Mouse (Mus musculus) kidney, postnatal 36 days (tissue): ENCODE results near the gene Kctd10.

Experiments
- DNase-seq, 2 experiments: peaks; one replicate each; pipeline ENCODE4 v3.0.0; 2021 to 2022; ENCODE audit warnings: mixed read lengths in 2 of 2

The Kctd10 gene

DNA sequence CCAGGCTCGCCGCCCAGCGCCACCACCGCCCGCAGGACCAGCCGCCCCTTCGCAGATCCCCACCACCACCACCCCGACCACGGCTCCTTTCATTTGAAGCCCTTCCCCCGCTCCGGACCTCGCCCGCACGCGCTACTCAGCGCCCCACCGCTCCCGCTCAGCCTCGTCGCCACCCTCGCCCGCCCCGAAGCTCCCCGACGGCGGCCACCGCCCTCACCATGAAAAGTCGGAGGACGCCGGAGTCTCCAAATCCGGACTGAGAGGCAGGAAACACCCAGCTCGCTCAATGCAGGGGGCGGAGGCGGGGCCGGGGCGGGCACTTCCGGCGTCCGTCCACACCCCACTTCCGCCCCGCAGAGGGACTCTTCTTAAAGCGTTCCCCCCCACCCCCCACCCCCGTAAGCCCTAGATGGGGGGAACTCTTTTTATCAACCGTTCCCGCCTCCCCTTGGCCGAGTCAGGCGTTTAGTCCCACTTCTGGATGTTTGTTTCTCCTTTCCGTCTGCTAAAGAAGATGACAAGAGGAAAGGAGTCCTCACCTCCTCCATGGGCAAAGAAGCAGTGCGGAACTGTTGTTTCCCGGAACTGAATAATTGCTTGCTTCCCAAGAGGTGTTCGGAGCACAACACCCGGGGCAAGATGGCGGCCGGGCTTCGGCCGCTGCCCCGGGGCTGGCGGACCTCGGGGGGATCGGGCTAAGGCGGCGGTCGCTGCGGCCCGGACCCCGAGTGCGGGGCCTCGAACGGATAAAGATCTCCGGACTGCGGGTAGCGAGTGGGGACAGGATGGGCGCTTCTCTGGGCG, at the start of gene Kctd10, which contains the start of gene Ube3b:
Gene Kctd10, minus strand, starts transcription at position 300 of the 804 bp plus-strand sequence.
Gene Ube3b, plus strand, starts transcription at position 399 of the 804 bp plus-strand sequence.
- peak; percentile 85 to 90 for DNase-seq

DNA sequence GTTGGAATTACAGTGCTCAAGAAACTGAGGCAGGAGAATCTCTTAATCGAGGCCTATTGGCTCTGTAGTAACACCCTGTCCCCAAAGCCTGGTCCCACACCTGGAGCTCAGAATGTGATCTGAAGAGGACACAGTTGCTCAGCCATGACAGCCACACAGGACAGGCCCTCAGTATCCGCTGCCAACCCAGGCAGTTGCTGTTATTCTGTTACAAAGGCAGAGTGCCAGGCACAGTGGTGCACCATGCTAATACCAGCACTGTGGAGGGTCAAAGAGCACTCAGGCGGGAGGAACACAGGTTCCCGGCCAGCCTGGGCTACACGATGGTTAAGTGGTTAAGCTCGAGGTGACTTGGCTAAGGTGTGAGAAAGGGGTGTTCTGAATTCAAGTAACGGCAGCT, 49.5 kb upstream of the Kctd10 start:
- DNase-seq, result peak; percentile 66 to 67

DNA sequence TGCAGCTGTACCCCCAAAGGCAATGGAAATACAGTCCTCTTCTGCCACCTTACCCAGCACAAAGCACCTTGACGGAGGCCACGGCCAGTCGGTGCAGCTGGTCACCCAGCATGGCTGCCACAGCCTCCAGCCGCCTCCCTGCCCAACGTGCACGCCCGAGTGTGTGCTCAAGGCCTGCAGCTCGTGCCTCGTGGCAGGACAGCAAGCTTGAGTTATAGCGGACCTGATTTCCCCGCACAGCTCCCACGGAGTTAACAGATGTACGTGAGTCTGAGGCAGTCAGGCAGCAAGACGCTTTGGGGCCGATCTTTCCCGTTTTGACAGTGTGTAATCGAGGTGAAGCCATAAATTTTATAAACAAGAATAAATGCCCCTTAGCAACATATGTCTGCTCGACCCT, 48.3 kb upstream of the Kctd10 start:
- DNase-seq, result no peak

DNA sequence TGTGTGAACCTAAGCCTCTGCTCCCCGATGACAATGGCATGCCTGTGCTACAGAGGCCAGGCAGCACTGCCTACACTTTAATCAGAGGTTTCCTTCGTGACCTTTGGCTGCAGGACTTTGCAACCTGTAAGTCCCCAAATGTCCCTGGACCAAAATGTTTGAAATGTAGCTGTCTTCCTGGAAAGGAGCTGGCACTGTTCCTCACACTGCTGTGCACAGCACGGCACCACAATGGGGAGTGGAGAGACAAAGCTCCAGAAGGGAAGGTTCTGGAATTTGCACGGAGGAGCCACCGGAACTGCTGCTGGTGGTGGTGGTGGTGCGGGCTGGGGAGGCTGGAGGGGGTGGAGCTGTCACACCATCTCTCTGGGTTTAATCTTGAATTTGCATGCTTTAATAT, 46.4 kb upstream of the Kctd10 start:
- peak in 1 of 2 experiments; percentile 27 for DNase-seq

DNA sequence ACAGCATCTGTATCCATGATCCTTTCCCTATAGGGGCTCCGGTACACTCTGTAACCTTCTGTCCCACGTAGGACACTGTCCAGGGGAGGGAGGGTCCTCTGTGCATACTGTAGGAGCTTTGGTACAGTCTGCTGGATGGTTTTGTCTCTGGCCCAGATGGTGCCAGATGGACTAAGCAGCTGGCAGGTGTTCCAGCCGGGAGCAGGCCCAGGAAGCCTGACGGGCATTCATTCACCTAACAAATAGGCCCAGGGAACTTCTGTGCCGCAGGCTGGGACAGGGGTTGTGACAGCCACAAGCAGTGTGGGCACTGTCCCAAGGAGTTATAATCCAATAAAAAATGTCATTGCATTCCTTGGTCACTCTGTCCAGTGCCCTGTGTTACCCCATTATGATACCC, 43.7 kb upstream of the Kctd10 start:
- DNase-seq, result no peak

DNA sequence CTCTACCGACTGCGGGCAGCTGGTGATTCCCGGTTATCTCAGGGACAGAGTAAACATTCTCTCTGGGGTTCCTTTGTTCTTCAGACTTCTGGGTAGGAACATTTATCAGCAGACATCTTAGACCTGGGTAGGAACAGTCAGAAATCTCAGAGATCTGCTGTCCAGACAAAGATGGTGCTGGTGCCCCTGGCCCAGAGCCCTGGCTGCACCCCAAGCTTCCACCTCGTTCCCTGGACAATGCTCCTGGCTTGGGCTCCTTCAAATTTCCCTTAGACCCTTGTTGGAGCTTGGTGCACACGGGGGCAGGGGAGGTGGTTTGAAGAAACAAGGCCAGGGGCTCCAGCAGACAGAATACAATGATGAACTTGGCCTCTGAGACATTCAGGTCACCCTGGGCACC, 42.3 kb upstream of the Kctd10 start:
- no peak for DNase-seq

DNA sequence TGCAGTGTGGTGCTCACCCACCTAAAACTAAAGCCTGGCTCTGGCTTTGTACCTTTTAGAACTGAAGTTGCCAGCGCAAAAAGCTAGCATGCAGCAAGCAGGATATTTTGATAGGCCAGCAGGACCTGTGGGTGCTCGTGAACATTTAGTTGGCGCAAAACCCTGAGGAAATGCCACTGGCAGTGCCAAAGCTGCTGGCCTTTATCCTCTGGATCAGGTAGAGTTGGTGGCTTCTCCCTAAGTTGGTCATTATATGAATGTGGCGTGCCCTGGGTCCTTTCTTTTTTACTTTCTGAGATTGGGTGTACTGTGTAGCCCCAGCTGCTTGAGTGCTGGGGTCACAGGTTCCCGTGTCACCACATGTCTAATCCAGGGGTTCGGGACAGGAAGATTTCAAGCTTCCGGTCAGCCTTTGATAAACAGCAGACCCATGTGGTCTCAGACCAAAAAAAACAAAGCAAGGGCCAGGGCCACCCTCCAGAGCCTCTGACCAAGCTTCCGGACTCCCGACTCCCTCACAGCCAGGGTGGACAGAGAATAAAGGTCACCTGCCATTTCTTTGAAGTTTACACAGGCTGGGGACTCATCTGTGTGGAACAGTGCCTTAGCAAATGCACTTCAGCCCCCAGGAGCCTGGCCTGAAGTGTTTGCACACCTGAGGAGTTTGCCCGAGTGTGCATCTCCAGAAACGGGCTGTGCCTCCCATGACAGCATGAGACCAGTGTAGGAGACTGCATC, 41.4 kb upstream of the Kctd10 start:
- DNase-seq, result peak in 1 of 2 experiments; percentile 34

DNA sequence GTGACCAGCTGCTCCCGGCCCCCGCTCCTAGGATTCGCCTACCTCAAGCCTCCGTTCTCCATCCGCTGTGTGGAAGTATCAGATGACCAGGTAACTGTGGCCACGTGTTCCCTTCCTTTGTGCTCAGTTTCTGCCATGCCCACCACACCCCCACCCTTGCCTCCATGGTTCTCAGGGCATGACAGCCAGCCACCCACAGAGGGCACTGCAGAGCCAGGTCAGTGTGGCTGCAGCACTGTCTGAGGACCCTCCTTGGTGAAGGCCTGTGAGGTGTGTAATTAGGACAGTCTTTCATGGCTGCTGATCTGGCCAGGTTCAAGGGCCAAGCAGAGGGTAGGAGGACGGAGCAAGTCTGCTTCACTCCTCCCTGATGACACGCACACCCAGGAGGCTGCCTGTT, 38.2 kb upstream of the Kctd10 start:
- peak in 1 of 2 experiments; percentile 48 for DNase-seq

DNA sequence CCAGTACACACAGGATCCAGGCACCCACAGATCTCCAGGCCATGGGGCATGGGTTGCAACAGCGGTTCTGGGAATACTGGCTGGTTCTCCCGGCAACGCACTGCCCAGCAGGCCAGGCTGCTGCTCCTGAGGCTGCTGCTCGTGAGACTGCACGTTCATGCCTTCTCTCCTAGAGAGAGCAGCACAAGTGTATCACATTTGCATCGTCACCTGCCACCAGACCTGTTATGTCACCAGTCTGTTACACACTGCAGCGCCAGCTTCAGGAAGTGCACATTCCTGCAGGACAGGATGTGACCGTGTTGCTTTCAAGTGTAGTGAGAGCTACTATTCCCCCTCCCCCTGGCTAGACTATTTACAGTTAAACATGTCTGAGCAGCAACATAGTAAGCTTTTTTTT, 36.5 kb upstream of the Kctd10 start:
- DNase-seq, result no peak

DNA sequence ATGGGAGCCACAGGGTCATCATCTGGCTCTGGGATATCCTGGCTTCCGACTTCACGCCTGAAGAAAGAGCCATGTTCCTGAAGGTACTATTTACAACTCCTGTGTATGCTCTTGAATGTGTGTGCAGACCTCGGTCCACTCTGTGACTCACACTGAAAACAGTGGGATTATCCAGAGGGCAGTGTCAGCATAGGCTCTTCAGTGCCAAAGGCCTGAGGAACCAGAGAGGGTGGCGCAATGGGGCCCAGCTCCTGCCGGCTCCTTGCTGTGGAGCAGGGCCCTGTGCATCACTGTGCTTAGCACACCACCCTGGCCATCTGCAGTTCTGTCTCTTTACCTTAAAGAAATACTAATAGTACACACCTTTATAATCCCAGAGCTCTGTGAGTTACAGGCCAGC, 35.3 kb upstream of the Kctd10 start:
- no peak for DNase-seq

DNA sequence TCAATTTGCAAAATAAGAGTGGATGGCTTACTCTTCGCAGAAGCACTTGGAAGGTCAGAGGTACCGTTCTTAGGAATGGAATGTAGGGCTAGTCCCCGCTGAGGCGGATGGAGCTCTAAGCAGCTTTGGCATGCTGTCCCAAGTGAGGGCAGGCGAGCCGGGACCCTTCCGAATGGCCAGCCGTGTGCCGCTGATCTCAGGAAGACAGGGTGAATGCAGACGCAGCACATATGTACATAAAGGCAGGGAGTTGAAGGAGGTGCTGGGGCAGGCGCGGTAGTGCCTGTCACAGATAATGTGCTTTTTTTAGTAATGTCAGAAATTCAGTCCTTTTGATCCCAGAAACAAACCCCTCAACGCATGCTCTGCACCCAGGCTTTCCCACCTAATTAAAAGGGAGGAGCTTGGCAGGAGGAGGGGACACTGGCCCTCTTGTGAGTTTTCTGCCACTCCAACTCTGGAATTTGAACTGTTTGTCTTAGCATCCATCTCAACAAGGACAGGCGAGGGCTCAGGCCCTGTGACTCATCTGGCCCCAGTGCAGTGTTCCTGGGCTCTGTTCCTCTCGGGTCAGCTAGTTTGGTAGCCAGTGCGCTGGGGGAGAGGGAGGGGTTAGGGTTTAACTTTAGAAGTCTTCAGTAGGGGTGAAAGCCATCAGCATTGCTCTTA, 32.9 kb upstream of the Kctd10 start:
- DNase-seq, result peak; percentile 64 to 79

DNA sequence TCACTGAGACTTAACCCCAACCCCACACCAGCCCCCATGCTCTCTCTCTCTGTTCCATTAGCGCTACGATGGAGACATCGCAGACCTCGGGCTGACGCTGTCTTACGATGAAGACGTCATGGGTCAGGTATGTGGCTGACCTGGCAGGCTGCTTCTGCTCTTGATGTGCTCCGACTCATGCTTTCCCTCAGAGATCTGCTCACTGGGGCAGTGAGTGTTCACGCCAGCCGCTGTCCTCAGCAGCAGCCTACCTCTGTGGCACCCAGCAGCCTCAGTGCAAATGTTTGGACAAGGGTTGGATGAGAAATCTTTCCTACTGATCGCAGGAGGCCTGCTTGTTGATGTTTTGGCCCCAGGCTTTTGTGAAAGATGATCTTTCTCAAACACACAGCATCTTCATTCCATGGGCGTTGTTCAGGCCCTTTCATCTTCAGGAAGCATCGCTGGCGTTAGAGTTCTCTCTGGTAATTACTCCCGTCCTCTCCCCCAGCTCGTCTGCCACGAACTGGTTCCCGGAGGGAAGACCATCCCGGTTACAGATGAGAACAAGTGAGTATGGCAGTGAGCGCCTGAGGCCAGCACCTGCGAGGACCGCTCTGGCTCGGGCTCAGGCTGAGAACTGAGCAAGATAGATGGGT, 32.2 kb upstream of the Kctd10 start:
- no peak for DNase-seq

DNA sequence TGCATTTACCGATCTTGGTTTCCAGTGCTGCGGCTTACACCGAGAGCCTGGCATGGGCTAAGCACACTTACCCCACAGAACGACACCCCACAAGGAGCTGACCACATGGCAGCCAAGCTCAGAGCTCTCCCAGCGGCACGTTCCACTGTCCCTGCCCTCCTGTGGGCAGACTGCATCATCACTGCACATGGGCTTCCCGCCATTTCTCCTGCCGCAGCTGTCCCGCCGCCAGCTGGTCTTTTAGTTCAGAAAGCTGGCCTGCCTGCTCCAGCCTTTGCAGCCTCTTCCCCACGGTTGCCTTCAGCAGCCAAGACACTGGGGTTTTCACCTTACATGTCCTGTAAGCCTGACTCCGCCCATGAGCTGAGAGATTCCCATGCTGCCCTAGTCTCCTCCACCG, 30.1 kb upstream of the Kctd10 start:
- DNase-seq, result no peak

DNA sequence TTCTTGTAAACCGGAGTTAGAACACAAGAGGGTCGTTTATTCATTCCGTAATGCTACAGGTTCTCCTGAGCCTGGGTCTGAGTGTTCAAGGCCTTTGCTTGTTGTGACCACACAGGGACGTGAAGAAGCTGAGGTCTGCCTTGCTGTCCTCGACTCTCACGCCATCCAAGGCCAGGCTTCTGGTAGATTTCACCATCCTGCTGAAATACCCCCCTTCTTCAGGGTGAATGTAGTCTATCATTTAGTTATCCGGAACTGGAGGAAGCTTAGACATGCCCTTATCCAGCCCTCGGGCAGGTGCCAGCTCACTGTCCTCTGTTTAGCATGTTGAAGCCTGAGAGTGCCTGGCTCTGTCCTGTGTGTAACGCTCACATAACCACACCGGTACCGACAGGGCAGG, 28.5 kb upstream of the Kctd10 start:
- DNase-seq, result no peak

DNA sequence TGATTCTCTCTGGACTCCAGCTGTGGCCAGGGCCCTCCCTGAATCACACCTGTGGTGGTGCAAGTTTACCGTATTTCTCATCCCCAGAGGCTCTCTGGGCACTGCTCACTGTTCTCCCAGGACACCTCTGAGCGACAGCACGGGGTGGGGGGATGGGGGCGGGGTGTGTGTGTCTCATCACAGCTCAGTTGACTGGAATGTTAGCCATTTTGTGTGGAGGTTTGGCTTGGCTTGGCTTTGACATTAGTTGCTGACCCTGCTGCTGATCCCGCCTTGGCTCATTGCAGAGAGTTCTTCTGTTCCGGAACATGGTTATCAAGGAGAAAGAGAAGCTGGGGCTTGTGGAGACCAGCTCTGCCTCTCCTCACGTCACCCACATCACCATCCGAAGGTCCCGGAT, 27.5 kb upstream of the Kctd10 start:
- DNase-seq, result no peak

DNA sequence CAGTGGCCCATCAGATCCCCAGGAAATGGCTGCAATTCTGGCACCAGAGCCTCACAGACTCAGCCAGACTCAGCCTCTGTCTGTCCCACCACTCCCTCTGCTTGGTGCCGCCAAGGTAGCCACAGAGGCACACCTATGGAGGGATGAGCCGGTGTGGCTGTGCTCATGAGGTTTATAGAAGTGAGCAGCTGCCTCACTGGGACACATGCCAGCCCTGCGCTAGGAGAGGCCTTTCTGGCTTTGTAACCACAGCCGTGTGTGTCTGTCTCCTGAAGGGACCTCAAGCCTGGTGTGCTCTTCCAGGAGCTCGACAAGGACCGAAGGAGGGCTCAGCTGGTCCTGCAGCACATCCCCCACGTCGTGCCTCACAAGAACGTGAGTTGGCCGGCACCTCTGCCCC, 27.0 kb upstream of the Kctd10 start:
- no peak for DNase-seq

DNA sequence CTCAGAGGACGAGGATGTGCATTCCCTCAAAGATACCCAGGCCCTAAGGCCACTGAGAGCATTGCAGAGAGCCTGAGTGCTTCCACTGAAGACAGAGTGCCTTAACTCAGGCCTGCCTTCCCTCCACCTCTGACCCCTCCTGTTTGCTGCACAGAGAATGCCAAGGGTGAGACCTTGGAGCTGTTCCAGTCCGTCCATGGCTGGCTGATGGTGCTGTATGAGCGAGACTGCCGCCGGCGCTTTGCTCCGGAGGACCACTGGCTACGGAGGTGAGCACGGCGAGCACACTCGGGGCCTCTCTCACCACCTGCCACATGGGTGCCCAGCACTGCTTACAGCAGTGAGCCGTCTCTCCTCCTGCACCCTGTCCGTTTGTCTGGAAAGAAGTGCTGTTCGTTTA, 26.3 kb upstream of the Kctd10 start:
- DNase-seq, result peak in 1 of 2 experiments; percentile 22

DNA sequence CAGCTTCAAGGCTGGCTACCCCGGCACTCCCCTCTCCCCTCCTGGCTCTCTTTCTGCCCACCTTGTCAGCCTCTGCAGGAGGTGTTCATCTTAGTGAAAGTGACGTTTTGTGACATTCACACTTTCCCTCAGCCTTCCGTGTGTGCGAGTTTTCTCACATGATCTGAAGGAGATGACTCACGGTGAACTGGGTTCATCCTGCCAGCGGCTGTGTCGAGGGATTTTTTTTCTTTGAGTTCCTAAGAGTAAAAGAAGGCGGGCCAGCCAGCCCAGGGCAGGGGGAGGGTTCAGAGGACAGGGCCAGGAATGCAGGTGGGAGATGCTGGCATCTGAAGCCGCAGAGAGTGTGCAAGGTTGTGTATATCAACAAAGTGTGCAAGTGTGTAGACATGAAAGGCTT, 12.9 kb upstream of the Kctd10 start:
- no peak for DNase-seq

DNA sequence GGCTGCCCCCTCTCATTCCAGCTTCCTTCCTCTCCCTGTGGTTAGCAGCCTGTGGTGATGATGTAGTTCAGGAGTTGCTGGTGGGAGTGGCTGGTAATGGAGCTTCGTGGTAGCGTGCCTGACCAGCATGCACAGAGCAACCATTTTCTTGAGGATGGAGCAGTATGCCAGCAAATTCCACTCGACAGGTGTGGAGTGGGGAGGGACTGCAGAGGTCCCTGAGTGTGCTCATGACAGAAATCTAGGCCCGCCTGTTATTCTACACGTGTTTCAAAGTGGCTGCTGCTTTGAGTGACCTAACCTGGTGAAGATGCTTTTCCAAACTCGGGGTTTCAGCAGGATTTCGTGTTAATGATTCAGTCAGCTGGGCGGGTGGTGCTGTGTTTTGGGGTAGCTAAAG, 4.1 kb upstream of the Kctd10 start:
- no peak for DNase-seq

DNA sequence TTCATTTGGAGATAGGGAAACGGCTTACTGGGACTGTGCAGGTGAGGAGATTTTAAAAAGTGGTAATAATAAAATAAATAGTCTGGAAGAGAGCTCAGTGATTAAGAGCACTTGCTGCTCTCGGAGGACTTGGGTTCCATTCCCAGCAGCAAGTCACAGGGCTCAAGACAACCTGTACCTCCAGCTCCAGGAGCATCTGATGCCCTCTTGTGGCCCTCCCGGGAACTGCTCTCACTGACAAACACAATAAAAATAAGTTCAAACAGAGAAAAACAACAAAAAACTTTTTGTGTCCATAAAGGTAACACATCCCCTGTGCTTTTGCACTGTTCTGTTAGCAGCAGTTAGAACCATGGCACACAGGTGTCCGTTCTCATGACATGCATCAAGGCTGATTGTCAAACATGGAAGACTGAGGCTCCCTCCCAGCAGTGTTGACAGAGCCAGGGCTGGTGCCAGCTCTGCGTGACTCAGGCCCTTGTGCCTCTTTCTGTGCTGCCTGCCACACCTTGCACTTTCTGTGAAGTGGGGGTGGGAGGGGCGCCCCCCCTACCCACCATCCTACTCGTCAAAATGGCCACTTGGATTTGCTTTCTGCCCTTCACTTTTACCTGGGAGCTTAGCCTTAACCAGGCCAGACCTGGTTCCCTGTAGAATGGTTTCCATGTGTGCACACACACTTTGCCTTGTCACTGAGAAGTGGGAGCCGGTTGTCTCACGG, 3.0 kb upstream of the Kctd10 start:
- DNase-seq, result peak in 1 of 2 experiments; percentile 78

DNA sequence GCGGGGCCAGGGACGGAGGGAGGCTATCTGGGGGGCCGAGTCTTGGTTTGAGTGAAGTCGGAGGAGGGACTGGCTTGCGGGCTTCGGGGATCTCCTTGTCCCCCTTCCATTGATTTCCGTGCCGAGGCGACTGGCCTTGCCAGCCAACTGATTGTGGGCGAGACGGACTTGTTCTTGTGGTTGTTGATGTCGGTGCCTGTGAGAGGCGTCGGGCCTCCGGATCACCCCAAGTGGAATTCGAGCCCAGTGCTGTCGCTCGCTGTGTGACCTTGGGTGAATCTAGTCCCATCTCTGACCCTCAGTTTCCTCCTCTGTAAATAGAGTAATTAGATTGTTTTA, 674 bp upstream of the Kctd10 start:
- peak in 1 of 2 experiments; percentile 53 for DNase-seq

DNA sequence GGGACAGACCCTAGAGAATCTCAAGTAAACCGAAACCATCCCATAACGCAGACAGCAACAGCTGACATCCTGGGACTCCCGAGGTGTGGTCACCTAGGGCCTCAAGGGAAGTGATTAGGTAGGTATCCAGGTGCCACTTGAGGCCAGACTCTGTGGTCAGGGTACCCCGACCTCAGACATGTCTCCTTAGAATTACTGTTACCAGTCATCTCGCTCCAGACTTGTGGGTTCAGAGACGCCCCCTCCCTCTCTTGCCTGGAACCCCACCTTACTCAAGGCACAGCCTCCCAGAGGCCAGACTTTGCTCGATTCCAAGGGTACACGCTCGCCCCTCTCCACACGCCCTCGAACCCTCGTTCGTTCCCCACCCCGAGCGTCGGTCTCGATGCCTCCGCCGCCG, 545 bp downstream of the Kctd10 start:
- no peak for DNase-seq

DNA sequence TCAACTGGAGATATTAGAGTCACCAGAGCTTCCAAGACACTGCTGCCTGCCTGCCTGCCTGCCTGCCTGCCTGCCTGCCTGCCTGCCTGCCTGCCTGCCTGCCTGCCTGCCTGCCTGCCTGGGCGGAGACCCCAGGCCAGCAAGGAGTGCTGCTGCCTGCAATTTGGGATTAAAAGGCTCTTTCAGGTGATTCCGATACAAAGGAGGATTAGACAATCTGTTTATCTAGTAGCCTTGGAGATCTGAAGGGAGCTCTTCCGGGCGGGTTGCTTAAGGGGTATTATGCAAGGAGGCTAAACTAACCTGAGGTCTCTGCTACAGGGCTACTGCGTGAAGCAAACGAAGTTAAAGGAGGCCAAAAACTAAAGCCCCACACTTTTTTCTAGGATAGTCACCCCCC, 1.4 kb downstream of the Kctd10 start:
- DNase-seq, result no peak
